Mouse (Mus musculus) lung, adult 2 months (tissue): ENCODE data around the gene St13.

Experiments
- CTCF ChIP-seq: fragments of 200-500 bp; IDR thresholded peaks from 2 replicates; pipeline ENCODE4 v1.5.1; 2011; ENCODE audit warnings: mild to moderate bottlenecking, low read length, control low read depth; ENCODE audit not compliant: insufficient read depth
- POLR2A ChIP-seq: fragments of 200-500 bp; IDR thresholded peaks from 2 replicates; pipeline ENCODE4 v1.6.1; 2011; ENCODE audit warnings: low read depth, mild to moderate bottlenecking, control low read depth, low read length, borderline replicate concordance; ENCODE audit errors: extremely low read depth

GRCm38 (mm10) chr15:81329721-81330369, 70.0 kb downstream of the St13 start:
- TF ChIP-seq CTCF (no peak), POLR2A (no peak)
